Mouse (Mus musculus): ENCODE results near the gene Bcas1.

Gene Bcas1

DNA sequence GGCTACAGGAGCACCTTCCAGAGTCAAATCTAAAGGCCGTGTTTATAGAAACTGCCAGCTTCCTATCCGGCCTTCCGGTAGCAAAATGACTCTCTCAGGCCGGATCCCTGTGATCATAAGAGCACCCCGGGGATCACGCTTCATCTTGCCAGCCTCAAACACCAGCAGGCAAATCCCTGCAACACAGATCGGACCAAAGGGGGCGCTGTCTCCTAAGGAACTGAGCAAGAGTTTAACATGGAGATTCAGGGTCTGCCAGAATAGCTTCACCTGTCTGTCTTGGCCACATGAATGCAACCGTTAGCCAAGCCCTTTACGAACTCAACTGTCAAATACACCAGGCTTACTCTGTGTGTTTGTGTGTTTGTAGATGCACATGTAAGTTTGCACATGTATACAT lies 8.9 kb downstream of the Bcas1 start:
- intact Hi-C loops (cut with DNase I), result no loop called here

DNA sequence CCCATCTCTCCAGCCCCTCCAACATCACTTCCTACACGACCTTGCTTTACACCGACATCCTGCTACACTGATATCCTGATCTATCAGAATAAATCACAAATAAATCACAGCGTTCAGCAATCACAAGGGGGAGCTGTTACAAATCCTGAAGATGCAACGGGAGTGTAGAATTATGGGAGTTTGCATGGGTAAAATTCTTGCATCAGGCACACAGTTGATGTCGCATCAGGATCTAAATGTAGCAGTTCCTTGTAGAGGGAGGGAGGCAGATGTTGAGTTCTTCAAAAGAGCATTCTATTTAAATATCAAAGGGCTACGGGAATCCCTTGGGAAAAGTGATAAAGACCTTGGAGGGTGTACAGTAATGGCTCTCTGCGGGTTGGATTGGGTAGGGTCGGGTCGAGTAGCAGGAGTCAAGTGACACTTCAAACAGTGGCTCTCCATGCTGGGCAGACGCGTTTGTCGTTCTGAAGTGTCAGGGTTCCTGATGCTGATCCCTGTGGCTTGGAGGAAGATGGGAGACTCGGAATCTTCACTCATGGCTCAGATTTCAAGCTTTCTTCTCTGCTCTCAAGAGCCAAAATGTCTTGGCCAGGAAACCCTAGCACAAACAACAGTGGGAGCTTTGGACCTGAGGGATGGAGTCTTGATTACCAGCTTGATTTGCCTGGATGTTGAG lies 16.0 kb downstream of the Bcas1 start:
- intact Hi-C loops (cut with DNase I), result no loop called here

DNA sequence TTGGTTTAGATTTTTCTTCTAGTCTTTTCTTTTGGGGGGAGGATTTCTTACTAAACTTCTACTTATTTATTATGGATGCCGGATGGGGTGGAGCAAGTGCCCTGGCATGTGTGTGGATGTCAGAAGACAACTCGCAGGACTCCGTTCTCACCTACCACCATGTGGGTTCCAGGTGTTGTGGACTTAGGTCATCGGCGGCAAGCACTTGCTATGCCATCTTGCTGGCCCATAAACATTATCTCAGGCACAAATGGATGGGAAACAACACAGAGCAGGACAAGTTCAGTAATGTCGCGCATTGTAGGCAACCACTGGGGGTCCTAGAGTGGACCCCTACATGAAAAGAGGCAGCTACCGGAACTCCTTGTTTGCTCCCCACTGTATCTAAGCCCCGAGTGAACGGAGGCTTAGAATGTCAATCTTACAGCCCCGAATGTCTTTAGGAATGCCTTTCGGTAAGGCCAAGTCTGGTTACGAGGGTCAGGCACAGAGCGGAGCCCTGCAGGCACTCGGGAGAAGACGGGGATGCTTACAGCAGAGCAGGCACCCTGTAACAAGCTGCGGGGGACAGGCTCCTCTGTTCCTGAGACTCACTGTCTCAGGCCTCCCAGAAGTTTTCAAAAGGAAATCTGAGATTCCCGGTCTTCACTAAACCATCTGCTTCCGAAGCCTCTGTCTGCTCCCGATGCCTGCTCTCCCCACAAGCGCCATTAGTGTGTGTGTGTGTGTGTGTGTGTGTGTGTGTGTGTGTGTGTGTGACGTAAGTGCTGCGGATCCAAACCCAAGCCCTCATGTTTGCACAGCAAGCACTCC lies 16.8 kb downstream of the Bcas1 start:
- intact Hi-C loops (cut with DNase I), result no loop called here

DNA sequence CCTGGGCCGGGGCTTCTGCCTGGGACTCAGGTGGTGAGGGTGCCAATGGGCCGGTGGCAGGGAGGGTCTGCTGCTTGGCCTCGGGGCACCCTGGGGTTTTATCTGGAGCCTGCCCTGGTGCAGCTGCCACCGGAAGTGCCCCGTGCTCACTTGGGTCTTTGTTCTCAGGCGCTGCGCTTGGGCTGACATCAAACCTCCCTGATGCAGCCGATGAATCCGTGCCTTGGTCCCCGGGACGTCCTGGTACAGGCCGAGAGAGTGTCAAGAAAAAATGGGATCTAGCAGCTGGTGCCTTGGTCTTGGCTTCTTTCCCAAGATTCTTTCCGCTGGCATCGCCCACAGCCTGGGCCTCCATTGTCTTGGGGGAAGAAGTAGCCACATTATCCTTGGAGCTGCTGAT lies 21.2 kb downstream of the Bcas1 start:
- intact Hi-C loops (cut with DNase I), result no loop called here

DNA sequence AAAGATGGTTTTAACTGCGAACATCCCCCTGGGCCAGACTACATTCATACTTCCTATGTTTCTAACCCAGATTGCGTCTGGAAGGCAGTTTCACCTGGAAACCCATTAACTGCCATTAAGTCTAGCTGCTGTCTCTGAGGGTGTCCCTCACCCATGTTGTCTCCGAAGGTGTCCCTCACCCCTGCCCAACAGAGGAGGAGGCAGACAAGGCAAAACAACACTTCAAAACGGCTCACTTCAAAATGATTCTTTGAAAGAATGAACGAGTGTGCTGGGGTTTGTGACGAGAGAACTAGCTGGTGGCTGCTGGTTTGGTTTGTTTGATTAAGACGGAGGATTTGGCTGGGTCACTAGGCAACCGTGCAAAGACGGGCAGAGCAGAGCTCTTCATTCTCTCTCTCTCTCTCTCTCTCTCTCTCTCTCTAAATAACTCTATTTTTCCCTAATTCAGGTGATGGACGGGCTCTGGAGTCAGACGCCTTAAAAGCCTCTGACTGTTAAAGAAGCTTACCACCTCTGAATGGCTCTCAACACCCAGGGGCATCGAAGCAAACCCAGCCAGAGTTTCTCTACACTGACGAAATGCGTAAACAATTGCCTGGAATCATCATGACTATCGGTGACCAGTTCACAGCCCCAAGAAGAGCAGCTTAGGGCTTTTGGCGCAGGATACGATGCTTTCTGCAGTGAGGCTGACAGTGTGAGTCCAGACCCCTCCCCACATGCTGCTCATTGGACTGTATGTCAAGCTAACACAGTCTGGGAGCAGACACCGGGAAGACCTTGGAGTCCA lies 22.7 kb downstream of the Bcas1 start:
- intact Hi-C loops (cut with DNase I), result no loop called here

DNA sequence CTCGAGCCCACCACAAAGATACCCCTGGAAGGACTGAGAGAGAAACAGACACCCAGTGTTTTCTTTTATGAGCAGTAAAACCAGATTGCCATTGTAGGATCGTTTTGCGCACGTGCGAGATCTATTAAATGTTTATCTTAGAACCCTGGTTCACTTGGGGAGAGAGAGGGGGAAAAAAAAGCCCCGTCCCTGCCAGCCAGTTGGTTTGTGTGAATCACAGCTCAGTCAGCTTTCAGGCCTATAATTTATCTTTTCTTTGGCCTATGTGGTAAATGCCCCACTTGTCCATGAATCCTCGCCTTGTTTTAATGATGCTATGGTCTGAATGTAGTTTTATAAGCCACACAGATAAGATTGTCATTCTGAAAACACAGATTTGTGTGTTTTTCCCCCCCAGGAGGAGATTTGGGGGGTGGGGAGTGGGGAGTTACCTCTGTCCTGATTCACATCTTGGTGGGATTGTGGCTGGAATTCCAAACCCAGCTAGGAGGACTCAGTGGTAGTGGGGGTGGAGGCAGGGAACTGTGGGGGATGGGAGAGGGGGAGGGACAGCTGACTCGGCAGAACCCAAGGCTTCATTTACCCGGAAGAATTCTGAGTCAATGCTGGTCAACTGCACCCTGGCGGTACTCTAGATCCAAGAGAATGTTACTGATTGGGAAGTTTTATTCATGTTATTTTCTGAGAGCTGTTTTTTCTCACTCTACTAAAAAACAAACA lies 23.8 kb downstream of the Bcas1 start:
- intact Hi-C loops (cut with DNase I), result no loop called here

DNA sequence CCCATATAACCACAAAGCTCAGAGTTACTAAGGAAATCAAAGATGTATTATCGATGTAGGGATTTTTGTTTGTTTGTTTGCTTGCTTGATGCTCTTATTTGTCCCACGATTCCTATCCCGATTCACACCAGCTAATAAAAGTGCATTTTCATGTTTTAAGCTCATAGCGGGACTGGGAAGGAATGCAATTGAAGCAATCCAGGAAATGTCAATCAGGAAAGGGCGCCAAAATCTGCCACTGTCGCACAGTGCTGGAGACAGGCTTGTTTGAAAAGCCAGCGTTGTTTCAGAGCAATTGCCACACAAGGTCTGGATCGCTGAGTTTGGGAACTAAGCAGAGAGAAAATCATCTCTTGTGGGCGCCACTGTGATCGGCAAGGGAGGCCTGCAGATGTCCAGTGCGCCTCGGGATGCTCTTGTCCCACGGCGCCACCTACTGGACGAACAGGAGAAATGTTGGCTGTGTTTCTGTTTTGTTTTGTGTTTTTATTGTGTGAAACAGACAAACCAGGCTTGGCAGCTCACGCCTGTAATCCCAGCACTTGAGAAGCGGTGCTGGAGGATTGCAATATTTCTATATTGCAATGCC lies 26.3 kb downstream of the Bcas1 start:
- intact Hi-C loops (cut with DNase I), result loop anchor here (1.0 kb wide), 1 partner anchor 47 kb away; no protein-coding TSS in a partner anchor

DNA sequence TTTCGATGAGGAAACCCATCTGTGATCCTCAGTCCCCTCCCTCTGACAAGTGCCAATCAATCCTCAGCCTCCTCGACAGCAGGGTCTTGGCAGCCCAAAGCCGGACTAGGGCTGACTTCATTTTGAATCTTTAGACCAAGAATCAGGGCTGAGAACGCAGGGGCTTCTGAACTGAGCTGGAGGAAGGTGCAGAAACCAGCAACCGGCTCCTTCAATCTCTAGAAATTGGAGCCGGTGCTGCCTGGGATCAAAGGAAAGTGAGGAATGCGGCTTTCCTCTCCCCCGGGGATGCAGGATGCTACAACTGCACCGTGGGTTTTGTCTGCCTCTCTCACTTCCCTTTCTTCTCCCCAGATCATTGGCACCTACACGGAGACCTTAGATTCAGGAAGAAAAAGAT lies 27.0 kb downstream of the Bcas1 start:
- intact Hi-C loops (cut with DNase I), result loop anchor here (1.0 kb wide), 1 partner anchor 46 kb away; no protein-coding TSS in a partner anchor

DNA sequence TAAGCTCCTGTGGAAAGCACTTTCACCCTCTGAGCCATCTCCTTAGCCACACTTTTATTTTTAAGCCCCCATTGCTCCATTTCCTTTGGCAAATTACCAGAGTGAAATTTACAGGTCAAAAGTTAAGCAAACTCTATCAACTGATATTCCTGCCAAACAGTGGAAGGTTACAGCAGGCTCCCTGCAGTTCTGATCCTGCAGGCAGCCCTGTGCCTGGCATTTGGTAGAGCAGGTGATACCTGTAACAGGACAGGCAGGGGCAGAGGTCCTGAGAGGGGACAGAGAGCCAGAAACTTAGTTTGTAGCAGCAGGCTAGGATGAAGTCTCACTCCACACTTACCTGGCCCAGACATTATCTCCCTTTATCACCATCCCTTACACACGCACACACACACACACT lies 35.7 kb downstream of the Bcas1 start:
- intact Hi-C loops (cut with DNase I), result no loop called here

DNA sequence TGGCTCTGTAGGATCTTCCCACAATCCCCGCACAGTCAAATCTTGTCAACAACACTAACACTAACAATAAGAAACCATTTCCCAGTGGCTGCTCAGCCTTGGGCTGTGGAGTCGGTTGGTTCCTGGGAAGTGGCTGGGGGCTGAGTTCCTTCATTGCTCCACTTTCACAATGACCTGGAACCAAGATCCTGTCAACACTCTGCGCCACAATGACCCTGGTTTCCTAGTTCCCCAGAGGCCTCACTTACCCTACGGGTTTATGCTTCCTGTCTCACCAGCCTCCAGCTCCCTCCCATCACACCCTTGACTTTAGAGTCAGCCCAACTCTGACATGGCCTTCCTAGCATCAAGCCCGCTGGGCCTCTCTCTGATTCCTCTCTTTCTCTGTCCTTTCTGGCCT lies 39.3 kb downstream of the Bcas1 start:
- intact Hi-C loops (cut with DNase I), result no loop called here

DNA sequence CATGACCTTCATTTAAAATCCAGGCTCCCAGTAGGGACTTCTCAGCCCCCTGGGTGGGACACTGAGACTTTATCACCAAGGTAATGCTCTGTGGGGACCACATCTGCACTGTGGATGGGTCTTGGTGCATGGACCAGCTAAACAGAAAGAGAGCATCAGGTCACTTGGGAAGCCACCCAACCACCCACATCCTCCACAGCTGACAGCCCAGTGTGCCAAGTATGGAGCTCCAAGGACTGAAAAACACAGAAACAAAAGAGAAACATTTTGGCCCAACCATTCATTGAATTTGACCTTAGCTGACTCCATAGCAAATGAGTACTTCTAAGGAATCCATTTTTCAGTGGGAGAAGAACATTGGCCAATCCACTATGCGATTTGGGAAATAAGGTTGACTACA lies 42.1 kb downstream of the Bcas1 start:
- intact Hi-C loops (cut with DNase I), result no loop called here

DNA sequence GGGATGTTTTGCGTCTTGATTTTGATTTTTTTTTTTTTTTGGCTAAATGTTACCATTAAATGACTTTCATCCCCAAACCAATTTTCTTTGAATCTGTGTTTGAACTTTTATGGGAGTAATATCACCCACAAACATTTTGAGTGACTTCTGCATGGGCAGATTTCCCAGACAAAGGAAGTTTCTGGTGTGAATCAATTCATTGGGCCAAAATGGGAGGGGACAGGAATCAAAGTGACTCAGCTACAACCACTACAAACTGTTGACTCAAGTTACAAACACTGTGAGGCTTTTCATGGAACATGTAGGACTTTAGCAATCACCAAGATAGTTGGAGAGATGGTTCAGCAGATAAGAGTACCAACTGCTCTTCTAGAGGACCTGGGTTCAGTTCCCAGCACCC lies 42.9 kb downstream of the Bcas1 start:
- intact Hi-C loops (cut with DNase I), result no loop called here

DNA sequence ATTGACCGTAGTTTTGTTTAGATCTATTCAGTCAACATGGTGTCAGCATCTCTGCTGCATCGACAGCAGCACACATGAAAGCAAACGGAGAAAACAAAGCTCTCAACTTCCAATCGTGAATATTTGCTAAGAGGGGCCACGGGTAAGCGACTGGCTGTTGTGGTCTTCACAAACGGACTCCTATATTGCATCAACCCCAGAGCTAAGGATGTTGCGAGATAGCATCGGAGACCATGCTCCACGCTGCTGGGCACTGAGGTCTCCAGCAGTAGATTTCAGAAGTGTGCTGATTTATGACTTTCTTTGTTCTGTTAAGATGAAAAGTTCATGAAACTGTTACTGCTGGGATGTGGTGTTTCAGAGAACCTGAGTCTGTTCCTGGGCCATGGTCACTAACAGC lies 54.3 kb downstream of the Bcas1 start:
- intact Hi-C loops (cut with DNase I), result no loop called here

DNA sequence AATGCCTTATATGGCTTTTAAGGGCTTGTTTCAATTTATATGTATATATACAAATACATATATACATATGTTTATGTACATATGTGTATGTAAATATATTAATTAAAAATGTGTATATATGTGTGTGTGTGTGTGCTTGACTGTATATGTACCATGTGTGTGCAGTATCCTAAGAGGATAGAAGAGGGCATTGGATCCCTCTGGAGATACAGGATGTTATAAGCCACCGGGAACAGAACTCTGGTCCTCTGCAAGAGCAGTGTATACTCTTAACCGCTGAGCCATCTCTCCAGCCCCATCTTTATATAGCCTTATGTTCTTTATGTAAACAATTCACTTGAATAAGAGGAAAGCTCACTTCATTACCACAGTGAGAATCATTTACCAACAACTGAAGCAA lies 62.0 kb downstream of the Bcas1 start:
- intact Hi-C loops (cut with DNase I), result no loop called here

DNA sequence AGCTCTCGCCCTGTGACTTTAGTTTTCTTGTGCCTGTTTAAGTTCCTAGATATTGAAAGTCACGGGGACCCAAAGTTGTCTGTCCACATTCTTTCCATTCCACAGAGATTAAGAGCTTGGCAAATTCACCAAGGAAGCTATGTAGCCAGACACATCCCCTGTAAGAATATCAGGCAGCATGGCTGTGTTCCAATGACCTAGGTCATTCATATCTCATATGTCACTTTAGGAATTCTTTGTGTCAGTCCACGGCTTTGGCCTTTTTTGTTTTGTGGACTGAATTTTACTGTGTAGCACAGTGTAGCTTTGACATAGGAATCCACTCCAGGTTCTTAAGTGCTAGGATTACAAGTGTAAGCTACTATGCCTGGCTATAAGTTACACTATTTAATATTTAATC lies 62.4 kb downstream of the Bcas1 start:
- intact Hi-C loops (cut with DNase I), result no loop called here

DNA sequence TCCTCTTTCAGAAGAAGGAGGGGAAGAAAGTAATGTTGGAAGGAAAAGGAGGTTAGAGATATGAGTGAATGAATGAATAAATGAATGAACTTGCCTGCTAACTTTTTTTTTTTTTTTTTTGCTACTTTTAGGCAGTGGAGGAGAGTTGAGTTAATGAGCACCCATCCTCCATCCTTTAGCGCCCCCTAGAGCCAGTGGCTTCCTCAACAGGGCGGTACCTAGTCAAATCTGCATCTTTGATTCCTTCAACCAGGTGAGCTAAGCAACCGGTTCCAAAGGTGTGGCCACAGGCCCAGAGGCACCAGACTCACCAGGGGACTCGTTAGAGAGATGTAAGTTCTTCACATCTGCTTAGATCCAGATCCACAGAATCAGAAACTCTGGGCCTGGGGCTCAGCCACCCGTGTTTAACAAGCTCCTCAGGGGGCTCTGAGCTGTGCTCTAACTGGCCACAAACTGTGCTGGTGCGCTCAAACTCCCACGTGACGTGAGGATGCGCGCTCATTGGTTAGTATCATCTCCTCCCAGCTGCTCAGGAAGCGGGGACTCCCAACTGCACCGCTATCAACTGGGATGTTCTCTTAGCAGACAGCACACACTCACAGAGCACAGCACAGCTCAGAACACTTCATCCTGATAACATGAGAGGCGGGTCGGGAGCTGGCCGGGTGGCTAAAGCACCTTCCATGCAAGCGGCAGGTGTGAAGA lies 70.8 kb downstream of the Bcas1 start:
- intact Hi-C loops (cut with DNase I), result loop anchor here (5.0 kb wide), 1 partner anchor 150 kb away; no protein-coding TSS in a partner anchor

DNA sequence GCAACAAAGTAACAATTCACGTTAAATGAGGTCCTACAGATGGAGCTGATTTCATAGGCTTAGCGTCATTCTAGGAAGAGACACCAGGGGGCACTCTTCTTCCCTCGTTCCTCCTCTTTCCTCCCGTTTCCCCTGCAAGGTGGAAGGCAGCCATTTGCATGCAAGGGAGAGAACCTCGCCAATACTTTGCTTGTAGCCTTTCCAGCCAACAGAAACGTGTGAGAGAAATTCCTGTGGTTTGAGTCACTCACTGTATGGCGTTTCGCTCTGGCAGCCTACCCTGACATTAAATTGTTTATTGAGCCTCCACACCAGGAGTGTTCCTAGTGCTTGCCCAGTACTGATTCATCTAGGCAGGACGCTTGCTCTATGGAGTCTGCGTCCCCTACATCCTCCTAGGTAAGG lies 72.7 kb downstream of the Bcas1 start:
- intact Hi-C loops (cut with DNase I), result loop anchor here (1.0 to 5.0 kb wide), 2 partner anchors 46 to 152 kb away; no protein-coding TSS in a partner anchor

DNA sequence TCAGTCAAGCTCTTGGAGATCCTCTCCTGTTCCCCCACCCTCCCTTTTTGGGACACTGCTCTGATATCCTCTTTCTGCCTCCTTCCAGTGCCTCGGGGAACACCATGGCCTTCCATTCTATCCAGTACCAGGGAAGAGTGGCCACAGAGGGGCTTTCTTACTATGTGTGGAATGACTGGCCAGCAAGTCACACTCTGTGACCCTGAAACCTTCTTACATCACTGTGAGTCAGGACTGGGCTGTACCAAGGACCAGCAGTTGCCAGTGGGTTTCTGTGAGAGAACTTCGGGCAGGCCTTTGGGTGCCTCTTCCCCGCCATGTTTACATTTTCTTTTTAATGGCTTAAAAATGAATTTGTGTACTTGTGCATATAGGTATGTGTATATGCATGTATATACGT lies 75.4 kb downstream of the Bcas1 start:
- intact Hi-C loops (cut with DNase I), result no loop called here

DNA sequence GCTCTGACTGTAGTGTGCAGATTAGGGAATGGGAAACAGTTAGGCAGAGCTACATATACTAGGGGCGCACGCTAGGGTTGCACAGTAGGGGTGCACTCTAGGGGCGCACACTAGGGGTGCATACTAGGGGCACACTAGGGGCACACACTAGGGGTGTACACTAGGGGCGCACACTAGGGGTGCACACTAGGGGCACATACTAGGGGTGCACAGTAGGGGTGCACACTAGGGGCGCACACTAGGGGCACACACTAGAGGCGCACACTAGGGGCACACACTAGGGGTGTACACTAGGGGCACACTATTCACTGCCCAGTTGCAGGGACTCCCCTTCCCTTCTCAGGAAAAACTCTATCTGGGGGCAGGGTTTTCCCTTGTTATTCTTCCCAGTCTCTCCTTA lies 75.8 kb downstream of the Bcas1 start:
- intact Hi-C loops (cut with DNase I), result no loop called here

DNA sequence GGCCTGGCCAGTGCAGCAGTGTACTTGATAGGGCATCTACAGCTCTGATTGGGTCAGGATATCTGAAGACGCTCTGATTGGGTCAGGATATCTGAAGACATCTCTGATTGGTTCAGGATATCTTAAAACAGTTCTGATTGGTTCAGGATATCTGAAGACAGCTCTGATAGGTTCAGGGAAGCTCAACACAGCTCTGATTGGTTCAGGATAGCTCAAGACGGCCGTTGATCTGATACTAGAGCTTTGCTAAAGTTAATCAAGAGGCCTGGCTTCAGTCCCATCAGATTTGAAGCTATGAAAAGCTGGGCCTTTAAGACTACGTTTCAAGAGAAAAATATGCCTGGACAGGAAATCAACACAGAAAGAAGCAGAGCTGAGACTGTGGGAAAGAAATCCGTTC lies 77.9 kb downstream of the Bcas1 start:
- intact Hi-C loops (cut with DNase I), result no loop called here

Data from adrenal gland (tissue).